Mouse (Mus musculus): ENCODE results near the gene Gnl2.

Gnl2 gene

GRCm38 (mm10) chr4:125015806-125016635 is at the start of gene Gnl2:
Gnl2 (plus strand) TSS chr4:125016585.
- DNase-seq = no peak

- no peak for DNase-seq
Measured at GRCm38 (mm10) chr4:124968711-124969110, 47.7 kb upstream of the Gnl2 start.

DNA sequence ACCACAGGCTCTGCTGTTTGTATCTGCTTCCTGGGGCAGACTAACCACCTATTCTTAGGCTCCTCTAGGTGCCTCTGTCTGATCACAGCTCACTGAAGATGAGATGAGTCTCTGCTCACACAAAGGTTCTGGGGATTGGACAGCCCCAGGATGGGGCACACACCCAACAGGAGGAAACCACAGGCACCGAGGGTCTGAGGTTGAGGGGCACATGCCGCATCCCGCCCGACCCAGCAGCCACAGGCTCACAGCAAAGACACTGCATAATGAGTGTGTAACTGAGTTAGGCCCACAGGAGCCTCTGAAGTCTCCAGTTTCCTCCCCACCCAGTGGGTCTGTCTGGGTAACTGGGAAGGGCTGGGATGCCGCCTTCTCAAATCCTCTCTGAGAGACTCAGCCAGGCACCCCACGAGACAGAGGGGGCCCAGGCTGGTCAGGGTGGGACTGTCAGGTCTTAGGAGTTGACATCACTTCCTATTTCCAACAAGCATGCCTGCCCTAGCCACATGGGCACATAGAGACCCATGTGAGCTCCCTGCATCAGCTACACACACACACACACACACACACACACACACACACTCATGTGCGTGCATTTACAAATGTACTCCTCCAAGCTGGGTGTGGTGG is 47.1 kb upstream of the Gnl2 start:
- no peak for DNase-seq

- DNase-seq = no peak
Measured at GRCm38 (mm10) chr4:124970194-124970593, 46.2 kb upstream of the Gnl2 start.

- DNase-seq = no peak
Measured at GRCm38 (mm10) chr4:124970677-124971076, 45.7 kb upstream of the Gnl2 start.

DNA sequence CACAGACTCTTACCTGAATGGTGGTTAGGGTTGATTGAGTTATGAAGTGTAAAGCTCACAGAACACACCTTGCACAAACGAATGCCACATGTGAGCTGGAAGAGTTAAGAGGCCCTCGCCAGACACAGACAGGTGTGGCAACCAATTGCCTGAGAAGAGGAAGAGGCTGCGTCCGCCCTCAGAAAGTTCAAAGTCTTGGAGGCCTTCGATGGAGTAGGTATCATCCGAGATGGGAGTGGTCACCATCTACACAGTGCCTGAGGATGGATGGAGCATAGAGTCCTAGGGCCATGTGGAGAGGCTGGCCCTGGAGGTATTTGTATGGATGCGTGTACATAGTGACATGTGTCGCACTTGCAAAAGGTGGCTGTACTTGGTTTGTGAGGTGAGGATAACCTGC is 45.3 kb upstream of the Gnl2 start:
- DNase-seq = no peak

DNA sequence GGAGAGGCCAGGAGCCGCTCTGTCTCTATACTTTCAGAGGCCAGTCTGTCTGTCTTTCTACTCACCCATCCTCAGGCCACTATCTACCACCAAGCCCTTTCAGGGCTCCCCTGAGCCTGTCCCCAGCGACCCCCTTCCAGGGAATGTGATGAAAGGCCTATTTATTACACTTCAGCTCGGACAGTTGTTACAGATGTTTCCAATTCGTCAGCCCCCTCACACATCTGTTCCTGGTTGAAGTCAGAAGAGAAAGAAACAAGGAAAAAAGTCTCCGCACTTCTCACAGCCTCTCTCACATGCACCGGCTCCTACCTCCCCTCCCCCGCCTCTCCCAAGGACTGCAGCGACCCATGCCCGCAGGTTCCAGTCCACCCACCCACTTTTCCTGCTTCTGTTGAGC is 44.1 kb upstream of the Gnl2 start:
- DNase-seq = no peak

- DNase-seq = no peak
Measured at GRCm38 (mm10) chr4:124973296-124973695, 43.1 kb upstream of the Gnl2 start.

DNA sequence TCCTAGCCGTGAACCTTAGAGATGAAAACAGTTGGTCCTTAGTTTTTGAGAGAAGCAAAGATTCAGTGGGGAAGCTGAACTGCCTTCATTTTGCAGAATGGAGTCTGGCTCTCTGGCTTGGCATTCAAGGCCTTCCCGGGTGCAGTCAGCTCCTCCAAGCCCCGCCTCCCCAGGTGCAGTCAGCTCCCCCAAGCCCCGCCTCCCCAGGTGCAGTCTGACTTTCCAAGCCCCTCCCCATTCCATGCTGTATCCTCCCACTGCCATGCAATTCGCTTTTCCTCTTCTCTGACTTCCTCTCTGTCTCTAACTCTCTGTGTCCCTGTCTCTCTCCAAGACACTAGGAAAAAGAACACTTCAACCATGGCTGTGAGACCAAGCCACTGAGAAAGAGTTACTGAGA is 38.2 kb upstream of the Gnl2 start:
- no peak for DNase-seq

DNA sequence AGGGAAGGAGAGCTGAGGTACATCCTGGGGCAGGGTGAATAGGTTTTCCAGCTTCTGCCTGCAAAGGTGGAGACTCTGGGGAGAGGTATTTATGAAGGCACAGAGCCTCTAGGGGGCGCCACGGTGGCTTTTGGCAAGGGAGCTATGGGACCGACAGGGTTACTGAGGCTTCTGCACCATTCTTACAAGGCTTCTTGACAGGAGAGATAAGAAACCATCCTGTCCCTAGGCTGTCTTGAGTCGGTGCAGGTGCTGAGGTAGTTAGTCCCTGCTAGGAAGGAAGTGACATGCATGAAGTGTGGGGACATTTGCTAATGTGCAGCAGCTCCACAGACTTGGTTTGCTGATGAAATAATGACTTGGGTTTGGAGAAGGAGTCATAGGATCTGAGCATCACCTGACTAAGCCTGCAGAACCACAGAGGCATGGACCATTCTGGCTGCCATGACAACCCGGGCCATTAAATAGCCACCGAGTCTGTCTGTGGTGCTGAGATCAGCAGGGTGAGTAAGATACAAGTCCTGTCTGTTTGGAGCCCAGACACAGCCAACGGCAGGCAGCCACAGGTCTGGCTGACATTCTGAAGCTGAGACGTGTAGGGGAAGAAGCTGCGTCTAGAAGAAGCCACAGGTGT is 32.4 kb upstream of the Gnl2 start:
- no peak for DNase-seq

- no peak for DNase-seq
Measured at GRCm38 (mm10) chr4:124984871-124985670, 31.3 kb upstream of the Gnl2 start.

DNA sequence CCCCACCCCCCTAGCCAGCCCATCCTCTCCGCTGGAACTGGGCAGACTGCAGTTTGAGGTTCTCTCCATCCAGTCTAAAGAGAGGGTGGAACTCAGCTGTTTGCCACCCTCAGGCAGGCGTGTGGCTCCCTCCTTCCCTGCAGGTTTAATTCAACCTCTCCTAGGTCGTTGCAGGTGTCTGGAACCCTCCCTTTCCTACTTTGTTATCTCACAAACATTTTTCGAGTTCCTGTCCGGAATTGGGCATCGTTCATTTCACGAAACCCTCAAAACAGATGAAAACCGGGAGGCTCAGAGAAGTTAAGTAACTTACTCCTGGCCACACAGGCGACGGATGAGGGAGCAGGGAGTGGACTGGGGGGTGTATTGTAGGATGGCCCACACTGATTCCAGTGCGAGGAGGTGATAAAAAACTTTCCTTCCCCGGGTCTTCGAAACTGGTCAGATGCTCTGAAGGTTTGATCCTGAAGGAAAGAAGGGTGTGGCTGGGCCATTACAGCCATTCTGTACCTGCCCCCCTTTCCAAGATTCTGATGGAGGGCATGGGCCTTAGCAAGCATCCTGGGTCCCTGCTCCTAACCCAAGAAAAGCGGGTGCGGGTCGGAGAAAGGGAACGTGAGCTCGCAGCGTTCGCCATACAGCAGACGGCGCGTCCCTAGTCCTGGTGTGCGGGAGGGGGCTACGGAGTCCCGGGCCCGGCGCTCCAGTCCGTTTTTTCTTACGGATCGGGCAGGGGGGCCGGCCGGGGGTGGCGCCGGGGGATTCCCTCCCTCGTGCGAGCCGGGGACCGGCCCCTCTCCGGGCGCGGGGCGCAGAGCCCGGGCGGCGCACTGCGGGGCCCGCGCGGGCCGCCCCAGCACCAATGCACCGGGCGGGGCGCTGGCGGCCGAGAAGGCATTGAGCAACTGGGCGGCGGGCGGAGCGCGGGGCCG is 30.4 kb upstream of the Gnl2 start, which contains the start of gene Rspo1:
Gene Rspo1 (plus strand): TSS at position 760 of the 932 bp plus-strand sequence.
- DNase-seq = no peak

GRCm38 (mm10) chr4:124986739-124987710 is 29.4 kb upstream of the Gnl2 start:
- no peak for DNase-seq

- no peak for DNase-seq
Measured at GRCm38 (mm10) chr4:124987711-124988097, 28.7 kb upstream of the Gnl2 start.

GRCm38 (mm10) chr4:124988382-124988781 is 28.0 kb upstream of the Gnl2 start:
- no peak for DNase-seq

DNA sequence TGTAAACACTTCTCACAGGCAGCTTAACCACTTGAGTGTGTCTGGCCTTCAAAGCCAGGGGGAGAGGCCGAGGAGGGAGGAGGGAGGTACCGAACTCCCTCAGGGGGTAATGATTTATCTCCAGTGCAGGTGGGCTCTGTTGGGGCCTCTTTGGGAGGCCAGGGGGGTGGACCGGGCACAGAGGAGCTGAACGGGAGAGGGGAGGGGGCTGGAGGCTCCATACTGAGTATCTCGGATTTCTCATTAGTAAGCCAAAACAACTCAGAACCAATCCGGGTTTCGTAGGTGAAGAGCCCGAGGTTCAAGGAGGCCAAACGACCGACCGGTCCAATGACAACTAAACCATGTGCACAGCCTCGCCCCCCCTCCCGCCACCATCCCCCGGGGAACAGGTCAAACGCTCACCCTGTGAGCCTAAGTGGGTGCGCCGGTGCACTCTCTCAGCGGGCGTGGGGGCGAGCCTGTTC is 26.6 kb upstream of the Gnl2 start:
- no peak for DNase-seq

DNA sequence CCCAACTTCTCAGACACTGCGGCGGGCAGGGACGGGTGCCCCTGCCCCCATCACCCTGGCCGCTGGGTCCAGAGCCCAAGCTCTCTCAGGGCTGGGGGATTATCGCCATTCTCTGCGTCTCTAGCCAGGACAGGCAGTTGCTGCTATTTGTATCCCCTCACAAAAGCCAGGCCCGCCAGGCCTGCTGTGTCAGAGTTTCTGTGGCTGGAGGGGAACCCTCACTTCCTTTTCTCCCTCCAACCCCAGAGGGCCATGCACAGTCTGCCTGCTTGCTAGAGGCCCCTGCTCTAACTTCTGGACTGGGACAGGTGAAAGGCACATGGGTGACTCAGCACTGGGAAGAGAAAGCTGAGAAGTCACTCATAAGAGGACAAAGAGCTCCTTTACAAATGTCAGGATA is 26.1 kb upstream of the Gnl2 start:
- DNase-seq = no peak

DNA sequence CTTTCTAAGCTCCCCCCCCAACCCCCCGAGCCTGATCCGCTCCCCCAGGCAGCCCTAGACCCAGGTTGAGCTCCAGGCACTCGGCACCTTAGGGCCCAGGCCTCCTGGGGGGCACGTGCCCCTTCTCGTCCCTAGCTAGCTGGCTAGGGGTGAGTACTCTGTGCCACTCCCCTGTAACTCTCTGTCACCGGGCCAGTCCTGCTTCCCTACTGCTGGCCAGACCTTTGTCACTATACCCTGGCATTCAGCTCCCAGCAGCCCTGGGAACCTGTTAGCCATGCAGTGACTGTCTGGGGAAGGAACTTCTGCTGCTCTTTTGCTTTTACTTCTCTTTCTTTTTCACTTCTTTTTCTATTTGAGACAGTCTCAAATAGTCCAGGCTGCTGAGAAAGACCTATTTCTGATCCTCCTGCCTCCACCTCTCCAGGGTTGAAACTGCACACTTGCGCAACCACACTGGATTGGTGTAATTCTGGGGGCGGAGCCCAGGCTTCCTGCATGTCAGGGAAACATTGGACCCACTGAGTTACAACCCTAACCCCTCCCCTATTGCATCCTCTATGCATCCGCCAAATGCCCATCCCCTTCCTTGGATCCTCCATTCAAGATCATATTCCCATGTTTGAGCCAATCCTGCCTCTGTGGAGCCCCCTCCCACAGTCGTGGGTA is 18.8 kb upstream of the Gnl2 start:
- no peak for DNase-seq

DNA sequence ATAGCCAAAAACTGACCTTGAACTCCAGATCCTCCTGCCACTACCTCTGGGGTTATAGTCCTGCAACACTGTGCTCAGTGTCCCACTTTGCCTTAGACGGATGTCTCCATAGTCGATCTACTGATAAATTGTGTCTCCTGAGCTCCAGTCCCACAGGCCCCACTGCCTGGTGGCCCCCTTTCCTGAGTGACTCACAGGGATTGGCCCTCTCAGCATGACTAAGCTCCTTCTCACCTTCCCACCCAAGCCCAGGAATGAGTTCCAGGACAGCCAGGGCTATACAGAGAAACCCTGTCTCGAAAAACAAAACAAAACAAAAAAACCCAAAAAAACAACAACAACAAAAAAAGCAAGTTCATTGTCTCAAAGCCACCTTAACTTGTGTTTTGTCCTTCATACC is 16.8 kb upstream of the Gnl2 start:
- no peak for DNase-seq

- no peak for DNase-seq
Measured at GRCm38 (mm10) chr4:125002978-125003377, 13.4 kb upstream of the Gnl2 start.

Data from cerebellum, adult 11-12 months (tissue).